Mouse (Mus musculus): ENCODE results near the gene Zfp362.

DNA sequence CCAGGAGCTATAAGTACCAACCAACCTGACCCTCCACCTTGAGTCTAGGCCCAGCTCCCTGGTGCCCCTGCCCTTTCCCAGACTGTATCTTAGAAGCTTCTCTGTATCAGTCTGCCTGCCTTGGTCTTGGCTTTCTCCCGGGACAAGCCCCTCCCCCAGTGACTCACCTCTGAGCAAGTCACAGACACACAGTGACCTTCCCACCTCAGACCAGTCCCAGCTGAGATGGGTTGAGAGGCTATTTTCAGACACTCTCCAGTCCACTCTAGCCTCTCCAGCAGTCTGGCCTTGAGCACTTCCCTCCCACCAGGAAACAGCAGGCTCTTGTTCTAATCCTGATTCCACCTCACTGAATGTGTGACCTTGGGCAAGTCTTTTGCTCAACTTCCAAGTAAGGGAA is 12.1 kb downstream of the Zfp362 start:
- TF ChIP-seq CTCF (IDR thresholded peaks at IDR 0.05; ENCODE audit: insufficient read depth, low read depth, low read length) = no peak
- no peak for TF ChIP-seq POLR2A (IDR thresholded peaks at IDR 0.05; ENCODE audit: insufficient read depth, low read depth, low read length)

Measured in olfactory bulb, adult 2 months (tissue).